Mouse (Mus musculus) cerebellum, postnatal 14 days (tissue): ENCODE results near the gene Pycr2.

Source experiments
- DNase-seq, 2 experiments: peaks; one replicate each; pipeline ENCODE4 v3.0.0; 2021; ENCODE audit warnings: mixed read lengths in 2 of 2

Pycr2 gene

DNA sequence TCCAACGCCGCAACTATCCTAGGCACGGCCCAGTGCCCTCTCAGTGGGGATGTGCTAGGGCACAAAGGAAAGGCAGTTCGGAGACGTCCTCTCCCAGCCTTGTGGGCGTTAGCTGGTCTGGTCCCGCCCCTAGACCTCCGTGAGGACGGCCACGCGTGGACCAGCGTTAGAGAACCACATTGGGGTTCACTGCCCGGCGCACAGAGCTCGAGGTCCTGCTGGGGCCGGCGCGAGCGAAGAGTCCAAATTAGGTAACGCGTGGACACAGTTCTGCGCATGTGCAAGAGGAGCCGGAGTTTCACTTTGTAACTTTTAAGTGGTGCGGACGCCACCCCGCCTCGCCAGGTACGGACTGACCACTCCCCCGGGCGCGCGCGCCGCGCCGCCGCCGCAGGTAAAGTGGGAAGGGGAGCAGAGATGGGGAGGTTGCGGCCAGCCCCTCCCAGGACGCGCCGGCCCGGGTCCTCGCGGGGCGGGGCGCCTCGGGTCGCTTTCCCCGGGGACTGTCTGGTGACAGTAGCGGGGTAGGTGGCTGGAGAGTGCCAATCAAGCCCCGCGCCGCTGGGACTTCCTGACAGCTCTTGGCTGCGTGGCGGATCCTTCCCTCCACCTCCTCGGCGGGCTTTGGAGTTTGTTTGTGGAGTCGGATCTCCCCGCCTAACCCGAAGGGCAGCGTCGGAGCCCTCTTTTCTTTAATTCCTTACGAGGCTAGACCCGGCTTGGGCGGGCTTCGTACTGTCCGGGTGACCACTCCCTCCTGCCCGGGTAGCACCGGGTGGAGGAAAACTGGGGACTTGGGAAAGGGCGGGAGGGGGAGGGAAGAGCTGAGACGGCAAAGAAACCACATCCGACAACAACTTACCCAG lies 38.3 kb downstream of the Pycr2 start, which contains the start of gene Tmem63a:
Tmem63a (plus strand) TSS at position 179 of the 866 bp plus-strand sequence.
- peak; percentile 24 to 42 for DNase-seq

- no peak for DNase-seq
Observed at GRCm38 (mm10) chr1:180943032-180943644, 39.0 kb downstream of the Pycr2 start.

GRCm38 (mm10) chr1:180943896-180944295 lies 39.8 kb downstream of the Pycr2 start:
- no peak for DNase-seq

- no peak for DNase-seq
Observed at GRCm38 (mm10) chr1:180944553-180944952, 40.5 kb downstream of the Pycr2 start.

DNA sequence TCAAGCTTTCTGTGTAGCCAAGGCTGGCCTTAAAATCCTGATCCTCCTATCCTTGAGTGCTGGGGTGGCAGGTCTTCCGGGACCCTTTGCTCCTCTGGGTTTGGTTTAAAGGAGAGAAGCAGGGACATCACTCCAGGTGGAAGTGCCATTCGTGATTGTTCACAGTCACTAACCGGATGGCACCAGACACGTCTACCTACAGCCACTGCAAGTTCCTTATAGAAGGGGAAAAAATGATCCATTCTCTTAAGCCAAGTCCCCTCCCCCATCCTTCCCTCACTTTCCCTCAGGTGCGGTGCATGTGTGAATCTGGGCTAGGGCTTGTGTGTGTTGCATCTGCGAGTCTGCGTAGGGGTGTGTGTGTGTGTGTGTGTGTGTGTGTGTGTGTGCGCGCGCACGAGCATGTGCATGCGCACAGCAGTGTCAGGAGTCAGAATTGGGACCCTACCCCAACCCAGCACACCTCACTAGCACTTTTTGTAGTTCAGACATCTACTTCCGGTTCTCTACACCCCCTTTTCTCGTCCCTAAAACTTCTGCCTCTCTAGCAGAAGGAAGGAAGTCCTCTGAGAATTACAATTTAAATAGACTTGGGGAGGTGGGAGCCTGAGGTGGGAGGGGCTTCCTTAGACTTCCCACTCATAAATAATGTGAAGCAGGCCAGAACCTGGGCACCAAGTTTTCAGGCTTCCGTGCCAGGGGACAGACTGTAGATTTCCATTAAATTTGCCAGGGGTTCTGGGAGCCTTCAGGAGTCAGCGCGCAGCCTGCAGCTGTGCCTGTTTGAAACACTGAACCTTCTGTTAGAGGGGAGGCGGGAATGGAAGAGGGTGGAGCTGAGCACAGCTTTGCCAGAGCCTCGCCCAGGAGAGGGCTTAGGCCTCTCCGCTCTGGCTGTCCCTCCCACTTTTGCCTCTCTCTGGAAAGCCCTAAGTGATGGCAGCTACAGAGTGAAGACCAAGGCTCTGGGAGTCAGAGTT lies 41.2 kb downstream of the Pycr2 start:
- DNase-seq, result no peak

GRCm38 (mm10) chr1:180946448-180946847 lies 42.4 kb downstream of the Pycr2 start:
- DNase-seq, result no peak

- no peak for DNase-seq
Observed at GRCm38 (mm10) chr1:180952085-180952746, 48.1 kb downstream of the Pycr2 start.

DNA sequence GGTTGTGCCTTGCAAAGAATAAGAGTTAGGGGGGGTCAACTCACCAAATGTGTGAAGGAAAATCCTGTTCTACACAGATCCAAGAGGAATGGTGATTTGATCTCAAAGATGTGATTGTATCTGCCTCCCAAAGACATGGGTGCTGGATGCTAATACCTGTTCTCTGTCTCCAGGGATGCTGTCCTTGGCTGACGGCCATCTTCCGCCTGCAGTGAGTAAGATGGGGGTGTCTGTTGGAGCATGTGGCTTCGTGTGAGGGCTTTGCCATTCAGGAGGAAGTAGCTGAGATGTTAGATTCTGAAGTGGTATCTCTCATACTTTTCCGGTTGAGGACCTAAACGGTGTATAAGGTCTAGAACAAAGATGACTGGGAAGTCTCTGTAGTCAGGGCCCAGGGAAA lies 48.7 kb downstream of the Pycr2 start:
- no peak for DNase-seq

DNA sequence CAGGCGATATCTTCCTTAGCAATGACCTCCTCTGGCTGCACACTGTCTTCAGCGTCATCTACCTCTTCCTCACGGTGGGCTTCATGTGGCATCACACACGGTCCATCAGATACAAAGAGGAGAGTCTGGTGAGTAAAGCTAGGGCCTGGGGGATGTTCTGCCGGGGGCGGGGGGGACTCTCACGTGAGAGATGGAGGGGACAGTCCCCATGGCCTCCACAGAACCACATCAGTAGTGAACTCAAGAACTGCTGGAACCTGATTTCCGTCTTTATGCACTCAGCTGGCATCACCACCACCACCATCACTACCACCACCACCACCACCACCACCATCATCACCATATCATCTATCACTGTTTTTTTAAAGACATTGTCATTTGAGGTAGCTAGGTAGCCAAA lies 52.3 kb downstream of the Pycr2 start:
- DNase-seq, result no peak

DNA sequence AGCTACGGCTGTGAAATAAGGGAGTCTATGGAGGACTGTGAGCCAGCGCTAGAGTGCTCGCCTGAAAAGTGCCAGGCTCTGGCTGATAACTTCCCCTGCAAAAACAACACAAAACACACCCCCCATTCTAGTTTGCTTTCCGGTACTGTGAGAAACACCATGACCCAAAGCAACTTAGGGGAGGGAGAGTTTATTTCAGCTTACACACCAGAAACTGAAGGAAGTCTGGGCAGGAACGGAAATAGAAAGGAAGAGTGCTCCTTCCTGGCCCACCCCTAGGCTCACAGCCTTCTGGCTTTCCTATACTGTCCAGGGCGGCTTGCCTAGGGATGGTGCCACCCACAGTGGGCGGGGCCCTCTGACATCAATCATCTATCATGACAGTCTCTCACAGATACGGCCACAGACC lies 52.9 kb downstream of the Pycr2 start:
- no peak for DNase-seq
